8 mouse cellular contexts compared by ENCODE assay signal in the genomic region with DNA sequence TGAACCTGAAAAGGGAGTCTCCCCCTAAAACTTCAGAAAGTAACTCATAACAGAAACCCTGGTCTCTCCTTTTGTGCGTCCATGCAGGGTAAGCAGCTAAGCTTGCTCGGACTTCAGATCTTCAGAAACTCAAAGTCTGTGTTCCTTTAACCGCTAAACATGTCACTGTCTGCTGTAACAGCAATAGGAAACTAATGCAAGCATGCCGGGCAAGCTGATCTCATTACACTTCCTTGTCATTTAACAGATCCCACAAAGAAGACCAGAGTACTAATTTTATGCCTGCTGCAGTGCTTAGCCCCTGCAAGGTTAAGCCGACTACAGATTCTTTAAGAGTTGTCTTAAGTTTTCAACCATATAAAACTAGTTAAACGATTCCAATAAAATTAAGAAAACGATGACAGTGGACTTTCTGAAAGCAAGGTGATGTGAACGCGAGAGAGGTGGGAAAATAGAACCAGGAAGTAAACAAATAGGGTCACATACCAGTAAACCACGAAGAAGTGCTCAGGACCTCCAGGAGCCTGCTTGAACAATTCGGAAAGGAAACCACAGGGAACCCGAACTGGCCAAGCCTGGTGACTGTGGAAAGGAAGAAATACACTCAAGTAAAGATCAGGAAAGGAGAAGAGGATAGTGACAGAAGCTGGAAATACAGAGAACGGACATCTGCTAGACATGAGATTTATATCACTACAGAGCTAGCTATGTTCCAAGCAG. TPM values are rescaled to one million over a fixed set of nuclear protein-coding genes. Genes with fewer than 3 reads are reported as not detected.
DNase-seq lines count a peak whose midpoint lies in the region; ATAC-seq and TF ChIP-seq lines count a peak whose summit lies in the region.

No protein-coding gene starts in this region.

- H3K27ac ChIP-seq in kidney, embryonic 15.5 days = peak overlapping the region; percentile 89
- H3K27ac ChIP-seq in forebrain, embryonic 16.5 days (ENCODE audit: low read length) = no peak overlapping the region

- H3K9me3 ChIP-seq in kidney, embryonic 15.5 days (replicated peaks) = no peaks in the 10 kb centered on the region
- no peaks in the 10 kb centered on the region for H3K9me3 ChIP-seq in forebrain, embryonic 16.5 days (ENCODE audit: control insufficient read depth, low read length)

- no peaks in the 10 kb centered on the region for H3K79me2 ChIP-seq in myocyte (ENCODE audit: control insufficient read depth, insufficient read depth)

- TF ChIP-seq POLR2A in myocyte (IDR thresholded peaks at IDR 0.05; ENCODE audit: insufficient read length, low read depth) = no peak

- peak overlapping the region; percentile 67 for H3K9ac ChIP-seq in kidney, embryonic 15.5 days
- peak overlapping the region; percentile 86 for H3K9ac ChIP-seq in forebrain, embryonic 16.5 days (replicated peaks; ENCODE audit: low read depth, low read length)

- H3K4me3 ChIP-seq in kidney, embryonic 15.5 days (replicated peaks) = peak overlapping the region; percentile 76
- H3K4me3 ChIP-seq in forebrain, embryonic 16.5 days (replicated peaks; ENCODE audit: low read length) = peak overlapping the region; percentile 77
- H3K4me3 ChIP-seq in myocyte = peak overlapping the region; percentile 74

- no peaks in the 10 kb centered on the region for H3K27me3 ChIP-seq in kidney, embryonic 15.5 days
- H3K27me3 ChIP-seq in forebrain, embryonic 16.5 days (replicated peaks; ENCODE audit: control insufficient read depth, insufficient read depth, low read length) = no peaks in the 10 kb centered on the region
- H3K27me3 ChIP-seq in myocyte (ENCODE audit: control insufficient read depth, insufficient read depth, insufficient read length) = no peaks in the 10 kb centered on the region

- H3K4me1 ChIP-seq in kidney, embryonic 15.5 days = peaks cover 13% of the 10 kb centered on the region
- peaks cover 12% of the 10 kb centered on the region for H3K4me1 ChIP-seq in forebrain, embryonic 16.5 days (replicated peaks; ENCODE audit: control insufficient read depth, insufficient read depth, low read length)

- peak overlapping the region; percentile 70 for H3K4me2 ChIP-seq in kidney, embryonic 15.5 days
- H3K4me2 ChIP-seq in forebrain, embryonic 16.5 days (ENCODE audit: low read length) = peak overlapping the region; percentile 93
- H3K4me2 ChIP-seq in myocyte (ENCODE audit: low read depth) = peak overlapping the region; percentile 78

- WGBS in kidney, embryonic 15.5 days = 11% methylated on average over 13 of the region's 13 CpGs
- WGBS in forebrain, embryonic 16.5 days = 10% methylated on average over 13 of the region's 13 CpGs

- ATAC-seq in kidney, embryonic 15.5 days (replicated peaks; ENCODE audit: low FRiP score) = no peak
- no peak for ATAC-seq in forebrain, embryonic 16.5 days

- no peak for DNase-seq in kidney, adult 8-10 months
- DNase-seq in Muller cell, postnatal 12 days (ENCODE audit: inconsistent ontology term) = peak; percentile 27
- DNase-seq in kidney, postnatal 14 days = peak; percentile 11
- DNase-seq in right cerebral cortex, postnatal 10 days (ENCODE audit: low spot score in 2 of 2) = no peak
- DNase-seq in urinary bladder, adult 18-20 months (ENCODE audit: low spot score in 2 of 2) = no peak

- peak overlapping the region; percentile 2 for H3ac ChIP-seq in myocyte (ENCODE audit: control insufficient read depth, insufficient read length)

- peaks cover 27% of the 10 kb centered on the region for H3K36me3 ChIP-seq in kidney, embryonic 15.5 days
- no peaks in the 10 kb centered on the region for H3K36me3 ChIP-seq in forebrain, embryonic 16.5 days (ENCODE audit: control insufficient read depth, insufficient read depth)
- H3K36me3 ChIP-seq in myocyte (ENCODE audit: control insufficient read depth, insufficient read depth) = no peaks in the 10 kb centered on the region

TF ChIP-seq in myocyte, 11 proteins besides CTCF, POLR2A, EP300 and RAD21:
- TF ChIP-seq TCF12 (IDR thresholded peaks at IDR 0.05; ENCODE audit: insufficient read depth, poor library complexity, severe bottlenecking) = no peak
- no peak for TF ChIP-seq MYOG (IDR thresholded peaks at IDR 0.05; ENCODE audit: control insufficient read depth in 1 of 3, insufficient read depth in 1 of 3, insufficient read length in 2 of 3, low read depth in 2 of 3)
- no peak for TF ChIP-seq REST (IDR thresholded peaks at IDR 0.05; ENCODE audit: insufficient read depth, insufficient read length)
- TF ChIP-seq MAX (IDR thresholded peaks at IDR 0.05; ENCODE audit: low read depth) = no peak
- no peak for TF ChIP-seq TCF3 (IDR thresholded peaks at IDR 0.05; ENCODE audit: insufficient read length, low read depth)
- TF ChIP-seq POLR2AphosphoS2 (IDR thresholded peaks at IDR 0.05; ENCODE audit: insufficient read length, low read depth) = no peak
- TF ChIP-seq MYOD1 (IDR thresholded peaks at IDR 0.05; ENCODE audit: control insufficient read depth in 1 of 3, insufficient read length in 2 of 3, low read depth in 2 of 3) = no peak
- TF ChIP-seq SRF (IDR thresholded peaks at IDR 0.05; ENCODE audit: control insufficient read depth, insufficient read length, low read depth) = no peak
- no peak for TF ChIP-seq USF1 (IDR thresholded peaks at IDR 0.05; ENCODE audit: low read depth)
- TF ChIP-seq E2F4 (IDR thresholded peaks at IDR 0.05; ENCODE audit: insufficient read depth) = no peak
- TF ChIP-seq CEBPB (IDR thresholded peaks at IDR 0.05; ENCODE audit: insufficient read depth, poor library complexity, severe bottlenecking) = no peak
TF ChIP-seq in myocyte: peak in this region for 0.

RNA-seq across cellular contexts. Expression of gene Crot, which starts 1.0 kb away (rescaled TPM):
- 47.9 and 48.5 TPM in 2 replicates for polyA plus RNA-seq in kidney, embryonic 15.5 days (2015; fragmentation: Nextera tagmentation; extraction: Ambion mirVana)
- 19.6 and 24.9 TPM in 2 replicates for polyA plus RNA-seq in forebrain, embryonic 16.5 days (2015; fragmentation: Nextera tagmentation; extraction: Ambion mirVana)
- polyA plus RNA-seq in myocyte (2012; fragmentation: generic; extraction: Trizol) = 6.6 TPM

Comparison
In these comparisons a context has a peak if more than half of its experiments do, and no peak if none do; other contexts are left out.
1. DNase-seq: peak in Muller cell, postnatal 12 days (single experiment) and kidney, postnatal 14 days (single experiment); none in kidney, adult 8-10 months (0 of 2), right cerebral cortex, postnatal 10 days (0 of 2) and urinary bladder, adult 18-20 months (0 of 2).
2. Peak in every context shown above with its lines, with median percentiles within 50 percentile points of each other: H3K4me2 ChIP-seq and H3K4me3 ChIP-seq.